Mouse (Mus musculus): ENCODE results near the gene Togaram1.

Togaram1 gene

DNA sequence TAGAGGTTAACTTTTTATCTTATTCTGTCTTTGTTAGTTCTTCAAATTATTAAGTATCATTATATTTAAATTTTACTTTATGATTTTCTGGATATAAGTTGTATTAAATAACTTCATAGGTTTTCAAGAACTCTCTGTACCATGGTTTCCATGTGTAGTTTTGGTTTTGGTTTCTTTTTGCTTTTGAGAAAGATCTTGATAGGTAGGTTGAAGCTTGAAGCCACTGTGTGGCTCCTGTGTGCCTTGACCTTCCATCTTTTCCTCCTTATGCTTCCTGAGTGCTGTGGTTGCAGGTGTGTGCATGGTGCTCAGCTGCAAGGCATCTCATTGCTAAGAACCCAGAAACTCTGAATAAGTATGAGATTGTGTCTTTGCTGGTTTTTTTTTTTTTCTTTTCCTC, 83.2 kb downstream of the Togaram1 start:
- DNase-seq (ENCODE audit: low read depth, low spot score) = no peak

DNA sequence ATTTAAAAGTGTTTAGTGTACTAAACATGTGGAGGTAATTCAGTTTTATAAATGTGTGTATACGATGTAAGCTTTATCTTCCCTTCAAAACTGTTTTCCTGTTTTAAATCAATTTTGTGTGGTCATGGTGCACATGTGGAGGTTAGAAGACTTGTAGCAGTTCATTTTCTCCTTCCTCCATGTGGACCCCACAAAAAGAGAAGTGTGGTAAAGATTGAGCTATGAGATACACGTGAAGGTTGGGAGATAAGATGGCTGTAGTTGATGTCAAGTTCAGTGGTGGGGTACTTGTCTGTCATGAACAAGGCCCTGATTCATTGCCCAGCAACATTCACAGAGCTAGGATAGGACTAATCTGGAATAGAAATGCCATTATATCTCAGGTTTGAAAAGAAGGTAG, 92.6 kb downstream of the Togaram1 start:
- DNase-seq (ENCODE audit: low read depth, low spot score) = no peak

DNA sequence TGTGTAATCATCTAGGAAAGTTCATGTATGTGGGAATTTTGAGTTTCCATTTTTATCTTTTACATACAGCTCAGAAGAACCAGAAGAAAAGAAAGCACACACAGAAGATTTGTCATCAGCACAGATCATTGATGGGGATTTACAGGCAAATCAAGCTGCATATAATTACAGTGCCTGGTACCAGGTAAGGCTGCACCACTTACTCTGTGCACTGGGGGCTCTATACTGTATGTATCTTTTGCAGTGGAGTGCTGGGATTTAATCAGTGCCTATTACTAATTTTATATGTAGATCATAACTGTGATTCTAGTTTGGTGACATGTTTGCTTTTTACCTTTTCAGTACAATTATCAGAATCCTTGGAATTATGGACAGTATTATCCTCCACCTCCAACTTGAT, 95.5 kb downstream of the Togaram1 start:
- DNase-seq (ENCODE audit: low read depth, low spot score) = no peak

DNA sequence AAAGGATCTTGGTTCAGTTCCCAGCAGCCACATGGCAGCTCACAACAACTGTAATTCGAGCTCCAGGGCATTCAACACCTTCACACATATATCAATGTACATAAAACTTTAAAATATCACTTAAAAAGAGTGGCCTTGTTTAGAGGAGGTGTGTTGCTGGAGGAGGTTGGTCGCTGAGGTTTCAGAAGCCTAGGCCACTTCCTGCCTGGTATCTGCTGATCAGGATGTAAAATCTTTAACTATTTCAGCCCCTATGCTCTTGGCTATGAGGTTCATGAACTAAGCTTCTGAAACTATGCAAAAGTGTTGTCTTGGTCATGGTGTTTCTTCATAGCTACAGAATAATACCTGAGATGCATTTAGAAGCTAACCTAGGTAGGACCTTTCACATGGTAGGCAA, 99.6 kb downstream of the Togaram1 start:
- DNase-seq (ENCODE audit: low read depth, low spot score) = no peak

DNA sequence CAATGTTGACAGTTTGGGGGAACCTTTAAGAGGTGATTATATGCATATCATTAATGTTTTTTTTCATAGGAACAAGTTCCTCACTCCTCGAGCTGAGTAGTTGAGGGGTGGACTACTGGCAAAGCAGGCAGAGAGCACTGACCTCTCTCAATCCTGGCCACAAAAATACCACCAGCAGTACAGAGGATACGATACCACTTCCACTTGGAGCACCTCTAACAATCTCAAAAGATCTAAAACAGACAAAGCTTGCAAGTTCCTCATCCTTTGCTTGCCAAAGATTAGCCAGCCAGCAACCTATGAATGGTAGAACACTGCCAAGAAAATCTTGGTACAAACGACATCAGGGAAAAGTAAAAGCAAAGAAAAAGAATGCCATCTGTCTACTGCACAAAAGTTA, 100.6 kb downstream of the Togaram1 start:
- DNase-seq (ENCODE audit: low read depth, low spot score) = no peak

DNA sequence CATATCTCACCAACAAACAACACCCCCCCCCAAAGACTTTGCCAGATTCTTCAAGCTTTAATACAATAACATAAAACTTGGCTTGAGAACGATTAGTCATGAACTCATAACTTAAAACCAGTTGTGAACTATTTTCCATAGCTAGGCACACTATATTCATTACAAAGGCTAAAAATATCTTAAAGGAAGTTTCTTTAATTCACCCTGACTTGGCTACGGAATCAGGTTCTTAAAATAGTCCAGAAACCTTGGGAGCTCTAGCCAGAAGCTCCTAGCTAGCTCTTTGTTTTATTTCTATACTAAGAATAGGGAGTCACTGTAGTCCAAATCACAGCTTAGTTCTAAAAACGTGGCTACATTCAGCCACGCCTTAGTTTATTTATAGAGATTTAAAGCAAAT, 102.8 kb downstream of the Togaram1 start:
- no peak for DNase-seq (ENCODE audit: low read depth, low spot score)
